Mouse (Mus musculus): Measurements from ENCODE around the gene D7Ertd443e.

GRCm38 (mm10) chr7:134396769-134397168 is 11.3 kb upstream of the D7Ertd443e start:
- TF ChIP-seq CTCF (IDR thresholded peaks at IDR 0.05; ENCODE audit: low read depth) (no peak), EP300 (optimal IDR thresholded peaks at IDR 0.05) (no peak)

Measured in stomach, postnatal 0 days (tissue).